Mouse (Mus musculus) left cerebral cortex, adult 9 months (tissue): ENCODE data around the gene Ube2v1.
A peak's percentile ranks its signal among the peaks of the same experiment; 100 is the strongest.
"Not testable (repeated sequence)": the region's sequence is repeated elsewhere in the genome, so short reads cannot be mapped to it uniquely, and the experiment has no call there.

Experiments
- DNase-seq, 2 experiments: peaks; one replicate each; pipeline ENCODE4 v3.0.0; 2022; ENCODE audit warnings: low spot score in 2 of 2

Gene Ube2v1

GRCm38 (mm10) chr2:167654911-167655600, 23.2 kb upstream of the Ube2v1 start:
- no peak for DNase-seq

- DNase-seq = no peak
These were observed 20.8 kb upstream of the Ube2v1 start for GRCm38 (mm10) chr2:167652694-167653093.

GRCm38 (mm10) chr2:167651622-167652021, 19.7 kb upstream of the Ube2v1 start:
- DNase-seq = no peak

- DNase-seq = no peak
These were observed 17.6 kb upstream of the Ube2v1 start for GRCm38 (mm10) chr2:167649290-167650032.

- no peak for DNase-seq
These were observed 14.5 kb upstream of the Ube2v1 start for GRCm38 (mm10) chr2:167646411-167646810.

- not testable (repeated sequence) for DNase-seq
These were observed 11.6 kb upstream of the Ube2v1 start for GRCm38 (mm10) chr2:167643356-167644052.

GRCm38 (mm10) chr2:167642164-167642563, 10.3 kb upstream of the Ube2v1 start:
- no peak for DNase-seq

- no peak for DNase-seq
These were observed 9.4 kb upstream of the Ube2v1 start for GRCm38 (mm10) chr2:167641337-167641736.

- DNase-seq = no peak
These were observed 8.4 kb upstream of the Ube2v1 start for GRCm38 (mm10) chr2:167640279-167640678.

GRCm38 (mm10) chr2:167634865-167635512, 3.1 kb upstream of the Ube2v1 start:
- no peak for DNase-seq

GRCm38 (mm10) chr2:167634338-167634770, 2.5 kb upstream of the Ube2v1 start:
- peak; percentile 98 for DNase-seq

- DNase-seq = no peak
These were observed 1.6 kb upstream of the Ube2v1 start for GRCm38 (mm10) chr2:167633537-167633872.

GRCm38 (mm10) chr2:167632731-167633536, 1.0 kb upstream of the Ube2v1 start:
- no peak for DNase-seq

GRCm38 (mm10) chr2:167631181-167631590, 709 bp downstream of the Ube2v1 start:
- no peak for DNase-seq

GRCm38 (mm10) chr2:167630421-167630820, 1.5 kb downstream of the Ube2v1 start:
- no peak for DNase-seq

- no peak for DNase-seq
These were observed 2.2 kb downstream of the Ube2v1 start for GRCm38 (mm10) chr2:167629665-167630209.

- DNase-seq = no peak
These were observed 3.0 kb downstream of the Ube2v1 start for GRCm38 (mm10) chr2:167628872-167629271.

GRCm38 (mm10) chr2:167627019-167627418, 4.9 kb downstream of the Ube2v1 start:
- no peak for DNase-seq

- DNase-seq = no peak
These were observed 6.2 kb downstream of the Ube2v1 start for GRCm38 (mm10) chr2:167625670-167626069.

GRCm38 (mm10) chr2:167624368-167625075, 7.4 kb downstream of the Ube2v1 start:
- no peak for DNase-seq
